ENCODE assay signal across 19 mouse cellular contexts in the genomic region with DNA sequence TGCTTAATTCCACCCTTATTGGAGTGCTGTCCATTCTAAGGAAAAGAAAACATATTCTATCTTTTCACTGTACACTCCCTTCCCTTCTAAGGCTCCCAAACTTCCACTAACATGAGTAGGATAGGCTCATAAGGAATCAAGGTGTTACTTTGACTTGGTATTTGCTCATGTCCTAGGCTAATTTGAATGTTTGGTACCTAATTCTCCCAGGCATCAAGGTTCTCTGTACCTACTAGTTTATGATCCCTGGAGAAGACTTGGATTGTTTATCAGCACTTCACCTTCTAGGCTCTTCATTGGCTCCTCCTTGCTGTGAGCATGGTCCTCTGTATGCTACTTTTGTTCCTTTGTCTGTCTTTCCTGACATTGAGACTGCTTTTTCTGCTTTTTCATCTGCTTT. TPM values are rescaled to one million over a fixed set of nuclear protein-coding genes. Genes with fewer than 3 reads are reported as not detected.
DNase-seq lines count a peak whose midpoint lies in the region.
"Had no signal": no experiment of that assay in that cellular context is flagged by ENCODE, and none has a peak within 500 bp of the region (broad histone marks: within the 10 kb centered on the region; RNA-seq: fewer than 3 reads in every experiment).

A gene (plus strand): TSS at position 301 of the 400 bp plus-strand sequence.

- intact Hi-C loops in left cerebral cortex, postnatal 36 days (cut with DNase I), result no loop called here

- peak; percentile 6 for DNase-seq in ES-CJ7 (ENCODE audit: low read depth, low spot score)
- DNase-seq in left cerebral cortex, postnatal 36 days (ENCODE audit: low spot score in 2 of 2), result no peak
- DNase-seq: adrenal gland, adult 2 months; adrenal gland, adult 8-10 months; adrenal gland, postnatal 10 days; adrenal gland, postnatal 14 days; adrenal gland, postnatal 25 days; adrenal gland, postnatal 36 days; B cell, adult 2 months; cerebellum, adult 11 months; cerebellum, adult 11-12 months; cerebellum, adult 18-20 months; cerebellum, adult 2 months; cerebellum, adult 8-10 months had no signal

RNA-seq across cellular contexts. Expression of the gene that starts here (rescaled TPM):
- not detected for total RNA-seq in left cerebral cortex, postnatal 36 days (2021)
- total RNA-seq: adrenal gland, adult 18-20 months; adrenal gland, adult 2 months; adrenal gland, adult 8-10 months; adrenal gland, postnatal 10 days; adrenal gland, postnatal 14 days; adrenal gland, postnatal 25 days; adrenal gland, postnatal 36 days; adrenal gland, postnatal 4 days; CH12.LX; ES-E14; MEL had no signal
